Mouse (Mus musculus) embryo, embryonic 11.5 days (tissue): ENCODE measurements at regions not wholly inside any gene's neighbourhood (a gene's known extent, or its start where the extent isn't known, plus 50 kb on each side); places are given as distances from the start of the nearest gene placed in this dataset.
"Not testable (repeated sequence)": the region's sequence is repeated elsewhere in the genome, so short reads cannot be mapped to it uniquely, and the experiment has no call there.

ENCODE experiments used
- DNase-seq: peaks from one replicate; pipeline ENCODE4 v3.0.0-alpha.2; 2012; ENCODE audit warnings: low read depth, low spot score

- no peak for DNase-seq
Measured at GRCm38 (mm10) chr12:54519370-54519769, 137.0 kb downstream of the Sptssa start.

GRCm38 (mm10) chr12:54517265-54517664 lies 139.1 kb downstream of the Sptssa start:
- no peak for DNase-seq

GRCm38 (mm10) chr12:54516463-54516862 lies 139.9 kb downstream of the Sptssa start:
- no peak for DNase-seq

- DNase-seq = not testable (repeated sequence)
Measured at GRCm38 (mm10) chr12:54516039-54516438, 140.3 kb downstream of the Sptssa start.

GRCm38 (mm10) chr12:54509903-54510302 lies 146.5 kb downstream of the Sptssa start:
- no peak for DNase-seq

DNA sequence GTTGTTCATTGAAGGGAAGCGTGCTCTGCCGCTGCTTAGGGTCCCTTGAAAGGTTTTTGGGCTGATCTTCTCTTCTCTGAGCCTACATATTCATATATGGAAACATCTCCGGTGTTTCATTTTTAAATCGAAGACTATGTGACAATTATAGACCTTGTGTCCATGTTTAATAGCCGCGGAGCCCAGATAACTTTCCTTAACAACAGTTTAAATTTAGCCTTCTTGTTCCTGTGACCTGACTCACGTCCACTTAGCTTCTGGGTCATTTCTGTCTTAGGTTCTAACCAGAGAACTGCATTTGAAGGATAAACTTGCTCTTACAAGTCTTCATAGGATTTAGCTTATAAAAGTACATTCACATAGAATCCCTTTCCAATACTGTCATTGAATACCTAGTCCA lies 153.6 kb downstream of the Sptssa start:
- DNase-seq = no peak

- DNase-seq = no peak
Measured at GRCm38 (mm10) chr12:54499963-54500362, 156.4 kb downstream of the Sptssa start.

GRCm38 (mm10) chr12:54495701-54496374 lies 160.5 kb downstream of the Sptssa start:
- DNase-seq = no peak

- no peak for DNase-seq
Measured at GRCm38 (mm10) chr12:54494756-54495375, 161.5 kb downstream of the Sptssa start.

DNA sequence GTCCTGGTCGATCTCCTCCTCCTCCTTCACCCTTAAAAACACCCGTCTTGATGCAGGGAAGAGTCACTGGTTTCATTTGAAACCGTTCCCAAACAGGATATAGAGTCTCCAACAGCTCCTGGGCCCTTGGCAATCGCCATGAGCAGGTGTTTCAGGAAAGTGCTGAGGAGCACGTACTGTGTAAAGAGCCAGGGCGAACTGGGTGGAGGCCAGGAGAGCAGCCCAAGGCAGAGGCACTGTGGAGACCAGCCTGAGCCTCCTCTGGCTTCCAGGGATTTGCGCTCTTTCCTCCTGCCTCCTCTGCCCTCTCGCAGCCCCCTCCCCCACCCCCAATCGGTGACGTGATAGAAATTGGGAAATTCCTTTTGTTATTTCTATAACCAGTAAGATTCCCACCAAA lies 163.6 kb downstream of the Sptssa start:
- DNase-seq = no peak

GRCm38 (mm10) chr12:54490460-54490859 lies 165.9 kb downstream of the Sptssa start:
- DNase-seq = no peak

DNA sequence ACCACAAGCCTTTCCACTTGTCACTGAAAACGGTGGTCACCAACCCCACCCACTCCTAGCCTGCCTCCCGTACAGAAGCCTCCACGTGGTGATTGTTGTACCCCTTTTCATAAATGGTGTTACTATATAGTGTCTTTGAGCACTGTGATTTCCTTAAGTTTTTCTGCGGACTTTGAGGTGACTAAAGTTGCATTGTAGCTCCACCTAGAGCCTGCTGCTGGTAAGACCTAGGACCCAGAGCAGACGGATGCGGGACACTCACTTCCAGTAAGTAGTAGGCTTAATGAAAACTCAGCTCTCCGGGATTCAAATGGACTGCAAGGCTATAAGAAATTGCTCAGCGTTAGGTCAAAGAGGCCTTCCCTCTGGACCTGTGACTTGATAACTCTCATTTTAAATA lies 166.7 kb downstream of the Sptssa start:
- DNase-seq = peak; percentile 54

GRCm38 (mm10) chr12:54487689-54488088 lies 168.7 kb downstream of the Sptssa start:
- no peak for DNase-seq

DNA sequence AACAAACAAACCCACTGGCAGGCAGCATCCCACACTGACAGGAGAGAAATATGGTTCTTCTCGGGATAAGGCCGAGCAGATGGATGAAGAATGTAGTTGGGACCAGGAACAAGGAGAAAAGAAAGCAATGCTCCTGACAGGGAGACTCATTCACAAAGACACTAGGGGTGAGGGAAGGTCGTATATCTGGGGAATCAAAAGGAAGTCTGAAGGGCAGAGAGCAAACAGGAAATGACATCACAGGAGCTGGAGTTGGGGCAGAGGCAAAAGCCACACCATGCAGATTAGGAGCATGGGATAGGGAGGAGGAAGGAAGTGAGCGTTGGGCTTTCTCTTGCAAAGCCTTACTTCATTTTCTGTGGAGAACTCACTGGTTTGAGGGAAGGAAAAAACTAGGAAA lies 174.4 kb downstream of the Sptssa start:
- no peak for DNase-seq

DNA sequence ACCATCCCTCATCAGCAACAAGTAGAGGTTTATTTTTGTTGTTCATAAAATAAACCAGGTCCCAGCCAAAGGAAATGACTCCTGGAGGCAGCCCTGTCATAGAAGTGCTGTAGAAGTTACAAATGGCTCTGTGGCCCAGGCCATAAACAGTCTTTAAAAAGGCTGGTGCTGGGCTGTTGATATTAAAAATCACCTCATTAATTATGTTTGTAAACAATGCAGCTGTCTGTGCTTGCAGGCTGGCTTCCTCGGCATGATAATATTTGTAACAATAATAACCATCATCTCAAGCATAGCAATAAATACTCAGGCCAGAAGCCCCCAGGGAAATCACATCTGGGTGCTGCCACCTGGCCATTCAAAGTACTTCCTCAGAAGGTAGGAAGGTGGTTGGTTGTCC lies 176.5 kb downstream of the Sptssa start:
- no peak for DNase-seq

DNA sequence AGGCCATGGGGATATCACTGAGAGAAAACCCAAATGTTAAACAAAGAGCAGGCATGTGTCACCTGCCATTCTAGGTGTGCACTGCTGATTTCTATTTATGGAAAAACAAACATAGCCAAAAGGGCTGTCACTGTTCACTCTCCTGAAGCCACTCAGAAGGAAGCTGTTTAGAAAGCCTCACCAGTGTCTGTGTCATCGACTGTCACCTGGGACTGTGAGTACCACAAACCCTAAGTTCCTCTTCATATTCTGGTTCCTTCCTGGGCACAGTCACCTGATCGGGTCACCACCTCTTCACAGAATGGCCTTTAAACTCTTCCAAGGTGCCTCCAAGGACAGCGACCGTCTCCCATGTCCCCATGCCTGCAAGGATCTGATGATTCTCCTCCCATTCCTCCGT lies 183.5 kb downstream of the Sptssa start:
- DNase-seq = no peak

DNA sequence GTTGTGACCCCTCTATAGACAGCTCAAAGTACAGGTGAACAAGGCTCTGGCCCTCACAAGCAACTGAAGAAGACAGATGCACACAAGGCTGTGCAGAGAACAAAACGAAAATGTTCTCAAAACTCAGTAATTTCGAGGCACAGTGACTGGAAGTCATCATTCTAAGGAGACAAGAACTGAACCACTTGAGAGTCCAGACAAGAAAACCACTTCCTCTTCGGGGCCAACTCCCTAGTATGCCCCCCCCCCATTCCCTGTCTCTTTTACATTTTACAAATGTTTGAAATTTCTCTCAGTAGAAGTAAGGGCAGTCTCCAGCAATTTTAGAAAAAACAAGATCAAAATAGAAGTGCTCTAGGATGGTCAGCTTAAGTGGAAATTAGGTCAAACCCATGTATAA lies 184.0 kb downstream of the Sptssa start:
- DNase-seq = no peak

- no peak for DNase-seq
Measured at GRCm38 (mm10) chr12:54467635-54468034, 188.7 kb downstream of the Sptssa start.

- DNase-seq = no peak
Measured at GRCm38 (mm10) chr12:54463806-54464205, 192.6 kb downstream of the Sptssa start.

GRCm38 (mm10) chr12:54461411-54461810 lies 195.0 kb downstream of the Sptssa start:
- DNase-seq = no peak

- DNase-seq = no peak
Measured at GRCm38 (mm10) chr12:54460135-54460523, 196.2 kb downstream of the Sptssa start.

DNA sequence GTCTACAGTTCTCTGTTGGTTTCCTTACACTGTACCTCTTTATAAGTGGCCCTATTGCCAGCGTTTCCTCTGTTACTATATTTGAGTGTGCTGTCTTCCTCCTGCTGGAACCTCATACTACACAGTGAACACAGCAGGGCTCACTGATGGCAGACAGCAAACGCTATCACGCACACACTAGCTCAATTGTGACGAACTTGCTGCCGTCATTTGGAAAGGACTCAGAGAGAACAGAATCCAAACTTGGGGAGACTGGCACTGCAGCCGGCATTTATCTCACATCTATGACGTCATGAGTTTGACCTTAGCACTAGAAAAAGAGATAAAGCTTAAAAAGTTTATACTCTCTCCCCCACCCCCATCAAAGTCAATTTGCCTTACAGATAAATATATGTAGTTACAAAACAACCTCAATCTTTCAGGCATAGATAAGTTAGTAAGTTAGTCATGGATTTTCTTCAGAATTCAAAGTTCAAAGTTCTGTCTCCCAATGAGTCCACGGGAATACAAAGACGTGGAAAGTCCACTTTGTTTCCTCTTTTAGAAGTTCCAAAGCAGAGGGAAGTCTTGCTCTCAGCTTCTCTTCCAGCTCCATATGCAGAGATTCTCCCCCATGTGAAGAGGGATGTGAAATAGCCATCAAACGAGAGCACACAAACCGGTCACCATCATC lies 196.8 kb downstream of the Sptssa start:
- DNase-seq = no peak

GRCm38 (mm10) chr12:54456731-54457130 lies 199.6 kb downstream of the Sptssa start:
- no peak for DNase-seq
